Mouse (Mus musculus): ENCODE measurements around the gene Rin3. TPM values are rescaled to one million over a fixed set of nuclear protein-coding genes. Genes with fewer than 3 reads are reported as not detected.

Gene Rin3
- polyA plus RNA-seq, 1 experiment from 2014 or later: 2.9 TPM

DNA sequence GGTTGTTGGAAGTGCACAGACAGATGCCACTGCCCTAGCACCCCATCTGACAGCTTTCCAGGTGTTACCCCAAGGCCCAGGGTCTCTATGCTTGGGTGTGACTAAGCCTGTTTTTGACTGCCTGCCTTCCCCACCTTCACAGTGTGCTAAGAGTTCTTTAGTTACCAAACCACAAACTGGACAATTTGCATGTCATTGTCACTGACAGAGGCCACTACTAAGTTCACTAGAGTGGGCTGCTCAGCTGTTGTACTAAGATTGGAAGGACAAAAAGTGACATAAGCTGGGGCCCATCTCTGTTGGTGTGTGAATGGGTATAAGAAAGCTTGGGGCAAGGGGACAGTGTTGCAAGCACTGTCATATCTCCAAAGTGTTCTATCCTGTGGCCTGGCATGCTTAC lies 72.9 kb downstream of the Rin3 start:
- no peak overlapping the region for H3K27ac ChIP-seq (replicated peaks)
- no peaks in the 10 kb centered on the region; the same call in 1 of the 2 replicates for H3K36me3 ChIP-seq (ENCODE audit: control insufficient read depth, insufficient read depth, low read length)
- ATAC-seq (ENCODE audit: low FRiP score, low TSS enrichment) (no peak), DNase-seq (ENCODE audit: low spot score) (no peak)
- H3K4me1 ChIP-seq (replicated peaks; ENCODE audit: control insufficient read depth, insufficient read depth): no peaks in the 10 kb centered on the region
- no peak overlapping the region for H3K4me2 ChIP-seq (replicated peaks; ENCODE audit: low read depth)
- no peaks in the 10 kb centered on the region for H3K27me3 ChIP-seq (ENCODE audit: control insufficient read depth, insufficient read depth, low read length)
- no peak overlapping the region for H3K4me3 ChIP-seq (ENCODE audit: low read depth, low read length)
- H3K9ac ChIP-seq (ENCODE audit: low read length): no peak overlapping the region
- H3K9me3 ChIP-seq (ENCODE audit: control insufficient read depth, low read length): no peaks in the 10 kb centered on the region
- no peak for TF ChIP-seq CTCF (IDR thresholded peaks at IDR 0.05; ENCODE audit: low read depth)
- TF ChIP-seq EP300 (optimal IDR thresholded peaks at IDR 0.05): no peak

DNA sequence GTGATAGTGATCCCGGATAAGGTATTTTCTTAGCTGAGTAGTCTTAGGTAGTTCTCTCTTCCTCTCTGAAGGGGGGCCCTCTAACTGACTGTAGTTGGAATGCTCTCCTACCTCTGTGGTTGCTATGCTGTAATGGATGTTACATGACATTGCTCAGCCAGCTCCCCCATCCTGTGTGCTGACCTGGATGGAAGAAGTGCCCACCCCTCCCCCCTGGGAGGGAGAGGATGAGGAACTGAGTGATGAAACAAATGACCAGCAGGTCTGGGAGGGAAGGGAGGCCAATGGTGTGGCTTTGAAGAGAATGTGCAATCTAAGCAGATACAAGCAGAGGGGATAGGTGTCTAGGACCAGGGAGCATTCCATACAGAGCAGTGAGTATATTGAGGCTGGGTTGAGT lies 73.9 kb downstream of the Rin3 start:
- 86% methylated on average over 1 of the region's 1 CpGs for WGBS
- no peak overlapping the region for H3K9ac ChIP-seq (ENCODE audit: low read length)
- no peak overlapping the region for H3K27ac ChIP-seq (replicated peaks)
- no peak overlapping the region for H3K4me2 ChIP-seq (replicated peaks; ENCODE audit: low read depth)
- ATAC-seq (ENCODE audit: low FRiP score, low TSS enrichment): no peak
- peaks cover 3% of the 10 kb centered on the region; the same call in 1 of the 2 replicates for H3K36me3 ChIP-seq (ENCODE audit: control insufficient read depth, insufficient read depth, low read length)
- TF ChIP-seq CTCF (IDR thresholded peaks at IDR 0.05; ENCODE audit: low read depth): no peak
- TF ChIP-seq EP300 (optimal IDR thresholded peaks at IDR 0.05): no peak
- H3K4me1 ChIP-seq (replicated peaks; ENCODE audit: control insufficient read depth, insufficient read depth): no peaks in the 10 kb centered on the region
- DNase-seq (ENCODE audit: low spot score): no peak
- no peaks in the 10 kb centered on the region for H3K27me3 ChIP-seq (ENCODE audit: control insufficient read depth, insufficient read depth, low read length)
- H3K9me3 ChIP-seq (ENCODE audit: control insufficient read depth, low read length): no peaks in the 10 kb centered on the region
- H3K4me3 ChIP-seq (ENCODE audit: low read depth, low read length): no peak overlapping the region

DNA sequence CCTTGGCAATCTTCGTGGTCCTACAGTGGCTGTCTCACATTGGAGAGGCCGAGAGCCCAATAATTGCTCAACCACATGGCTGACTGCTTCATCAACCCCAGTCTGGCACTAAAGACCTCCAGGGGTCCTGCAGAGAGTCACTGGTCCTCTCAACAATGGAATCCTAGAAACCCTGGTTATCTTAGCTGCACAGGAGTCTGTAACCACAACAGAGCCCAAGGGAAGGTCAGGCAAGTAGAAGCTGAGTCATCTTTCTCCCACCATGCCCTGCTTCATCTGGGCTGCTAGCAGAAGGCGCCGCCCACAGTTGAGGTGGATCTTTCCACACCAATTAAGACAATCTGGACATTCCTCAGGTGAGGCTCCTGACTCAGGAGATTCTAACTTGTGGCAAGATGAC lies 76.5 kb downstream of the Rin3 start:
- DNase-seq (ENCODE audit: low spot score): no peak
- Histone ChIP-seq H3K4me3 (ENCODE audit: low read depth, low read length) (no peak overlapping the region), H3K36me3 (ENCODE audit: control insufficient read depth, insufficient read depth, low read length) (peaks cover 3% of the 10 kb centered on the region; the same call in 1 of the 2 replicates), H3K27ac (replicated peaks) (no peak overlapping the region), H3K4me2 (replicated peaks; ENCODE audit: low read depth) (no peak overlapping the region), H3K27me3 (ENCODE audit: control insufficient read depth, insufficient read depth, low read length) (no peaks in the 10 kb centered on the region), H3K9me3 (ENCODE audit: control insufficient read depth, low read length) (no peaks in the 10 kb centered on the region), H3K4me1 (replicated peaks; ENCODE audit: control insufficient read depth, insufficient read depth) (no peaks in the 10 kb centered on the region), H3K9ac (ENCODE audit: low read length) (no peak overlapping the region)
- no peak for TF ChIP-seq CTCF (IDR thresholded peaks at IDR 0.05; ENCODE audit: low read depth)
- TF ChIP-seq EP300 (optimal IDR thresholded peaks at IDR 0.05): no peak
- 95% methylated on average over 4 of the region's 4 CpGs for WGBS
- ATAC-seq (ENCODE audit: low FRiP score, low TSS enrichment): no peak

DNA sequence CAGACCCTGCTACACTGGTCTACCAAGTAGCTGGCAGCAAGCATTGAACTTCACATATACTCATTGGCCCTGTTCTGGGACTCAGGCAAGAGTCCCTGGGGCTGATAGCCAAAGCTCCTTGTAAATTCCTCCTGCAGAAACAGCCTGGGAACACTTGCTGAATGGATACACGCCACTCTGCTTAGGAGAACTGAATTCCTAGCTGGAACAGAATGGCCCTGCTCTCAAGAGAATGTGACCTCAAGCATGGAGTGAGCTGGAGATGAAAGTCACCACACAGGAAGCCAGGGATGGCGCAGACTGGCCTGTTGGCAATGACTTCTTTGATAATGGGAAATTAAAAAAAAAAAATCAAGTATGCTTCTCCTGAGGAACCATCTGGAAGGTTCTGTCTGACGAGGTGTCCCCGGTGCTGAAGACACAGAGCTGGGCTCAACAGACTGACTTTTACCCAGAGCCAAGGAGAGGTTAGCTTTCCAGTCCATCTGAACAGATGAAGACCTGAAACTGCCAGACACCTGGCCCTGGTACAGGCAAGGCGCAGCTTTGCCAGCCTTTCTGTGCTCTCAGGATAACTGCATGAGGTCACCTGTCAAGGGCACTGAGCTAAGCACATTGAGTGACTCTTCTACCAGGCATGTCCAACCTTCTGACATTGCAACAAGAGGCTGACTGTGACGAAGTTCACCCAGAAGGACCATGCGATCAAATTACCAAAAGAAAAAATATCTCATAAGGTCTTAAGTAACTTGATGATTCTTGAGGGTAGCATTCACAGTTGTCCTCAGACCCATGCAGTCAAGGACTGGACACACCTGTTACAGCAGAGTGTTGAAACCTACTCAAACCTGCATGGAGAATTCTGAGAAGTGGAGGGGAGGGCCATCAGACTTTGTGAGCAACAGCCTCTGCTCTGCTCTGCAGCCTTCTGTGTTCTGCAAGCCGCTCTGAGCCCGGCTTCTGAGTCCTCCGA lies 78.6 kb downstream of the Rin3 start:
- WGBS: 86% methylated on average over 10 of the region's 10 CpGs
- Histone ChIP-seq H3K27ac (replicated peaks) (no peak overlapping the region), H3K27me3 (ENCODE audit: control insufficient read depth, insufficient read depth, low read length) (no peaks in the 10 kb centered on the region), H3K4me2 (replicated peaks; ENCODE audit: low read depth) (no peak overlapping the region), H3K4me1 (replicated peaks; ENCODE audit: control insufficient read depth, insufficient read depth) (no peaks in the 10 kb centered on the region), H3K9me3 (ENCODE audit: control insufficient read depth, low read length) (no peaks in the 10 kb centered on the region), H3K9ac (ENCODE audit: low read length) (no peak overlapping the region), H3K4me3 (ENCODE audit: low read depth, low read length) (no peak overlapping the region), H3K36me3 (ENCODE audit: control insufficient read depth, insufficient read depth, low read length) (peaks cover 3% of the 10 kb centered on the region; the same call in 1 of the 2 replicates)
- no peak for ATAC-seq (ENCODE audit: low FRiP score, low TSS enrichment)
- DNase-seq (ENCODE audit: low spot score): no peak
- TF ChIP-seq CTCF (IDR thresholded peaks at IDR 0.05; ENCODE audit: low read depth) (no peak), EP300 (optimal IDR thresholded peaks at IDR 0.05) (no peak)

DNA sequence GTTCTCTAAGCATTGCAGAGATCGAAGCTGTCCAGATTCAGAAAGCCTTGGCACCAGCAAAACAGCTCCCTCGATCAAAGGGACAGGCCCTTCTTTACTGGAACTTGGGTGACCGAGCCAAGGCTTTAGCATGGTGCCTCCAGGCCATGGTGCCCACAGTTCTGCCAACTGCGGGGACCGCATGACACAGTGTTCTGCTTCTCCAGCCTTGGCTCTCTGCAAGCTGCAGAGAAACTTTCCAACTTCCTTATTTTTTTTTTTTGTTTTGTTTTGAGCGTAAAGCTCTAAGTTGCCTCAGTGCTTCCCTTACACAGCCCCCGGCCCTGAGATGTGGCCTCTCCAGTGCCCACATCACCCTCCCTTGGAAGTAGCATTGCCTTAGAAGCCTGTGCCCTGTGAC lies 82.2 kb downstream of the Rin3 start:
- no peak overlapping the region for H3K4me3 ChIP-seq (ENCODE audit: low read depth, low read length)
- no peak for ATAC-seq (ENCODE audit: low FRiP score, low TSS enrichment)
- H3K36me3 ChIP-seq (ENCODE audit: control insufficient read depth, insufficient read depth, low read length): peaks cover 8% of the 10 kb centered on the region; the same call in 1 of the 2 replicates
- no peaks in the 10 kb centered on the region for H3K9me3 ChIP-seq (ENCODE audit: control insufficient read depth, low read length)
- H3K4me2 ChIP-seq (replicated peaks; ENCODE audit: low read depth): no peak overlapping the region
- no peak for DNase-seq (ENCODE audit: low spot score)
- no peaks in the 10 kb centered on the region for H3K4me1 ChIP-seq (replicated peaks; ENCODE audit: control insufficient read depth, insufficient read depth)
- H3K9ac ChIP-seq (ENCODE audit: low read length): no peak overlapping the region
- 89% methylated on average over 7 of the region's 7 CpGs for WGBS
- H3K27me3 ChIP-seq (ENCODE audit: control insufficient read depth, insufficient read depth, low read length): no peaks in the 10 kb centered on the region
- H3K27ac ChIP-seq (replicated peaks): no peak overlapping the region
- TF ChIP-seq CTCF (IDR thresholded peaks at IDR 0.05; ENCODE audit: low read depth): no peak
